Mouse (Mus musculus) lung, embryonic 16.5 days (tissue): ENCODE measurements around the gene Rab11fip4. TPM values are rescaled to one million over a fixed set of nuclear protein-coding genes. Genes with fewer than 3 reads are reported as not detected.
A peak's percentile ranks its signal among the peaks of the same experiment; 100 is the strongest.

ENCODE experiments used
- ATAC-seq: fragments of 200-750 bp; cut with Nextera tagmentation; 2 replicates; pipeline ENCODE4 v1.8.0; 2017; ENCODE audit warnings: low read depth, mild to moderate bottlenecking, moderate library complexity
- H3K27ac ChIP-seq: fragments of 300-500 bp; sonication (generic); 2 replicates; pipeline ENCODE4 v1.5.1; 2014; ENCODE audit warnings: mild to moderate bottlenecking, control low read depth, low read length
- H3K27me3 ChIP-seq: fragments of 300-500 bp; sonication (generic); 2 replicates; pipeline ENCODE4 v1.6.1; 2014; ENCODE audit warnings: low read depth, low read length, mixed read lengths; ENCODE audit not compliant: control insufficient read depth, insufficient read depth
- H3K36me3 ChIP-seq: fragments of 300-500 bp; sonication (generic); 2 replicates; pipeline ENCODE4 v1.6.1; 2014; ENCODE audit warnings: low read length; ENCODE audit not compliant: control insufficient read depth, insufficient read depth
- H3K4me1 ChIP-seq: fragments of 300-500 bp; sonication (generic); replicated peaks from 2 replicates; pipeline ENCODE4 v1.6.1; 2014; ENCODE audit warnings: low read length, mixed read lengths; ENCODE audit not compliant: control insufficient read depth, insufficient read depth
- H3K4me2 ChIP-seq: fragments of 300-500 bp; sonication (generic); 2 replicates; pipeline ENCODE4 v1.6.1; 2014; ENCODE audit warnings: low read depth, low read length, control low read depth
- H3K4me3 ChIP-seq: fragments of 300-500 bp; sonication (generic); 2 replicates; pipeline ENCODE4 v1.5.1; 2014; ENCODE audit warnings: mild to moderate bottlenecking, low read length, control low read depth
- H3K9ac ChIP-seq: fragments of 300-500 bp; sonication (generic); 2 replicates; pipeline ENCODE4 v1.6.1; 2014; ENCODE audit warnings: low read length, control low read depth
- H3K9me3 ChIP-seq: fragments of 300-500 bp; sonication (generic); 2 replicates; pipeline ENCODE4 v1.6.1; 2016; ENCODE audit warnings: low read length; ENCODE audit not compliant: control insufficient read depth
- WGBS: fragments of 180-500 bp; shearing (Covaris S2); extraction: QIAGEN DNeasy Blood & Tissue Kit; methylation state at CpG from one replicate; pipeline ENCODE4 v1.1.7; 2014; 5-methylcytosine and 5-hydroxymethylcytosine counted together
- polyA plus RNA-seq: library from polyadenylated mRNA; unstranded; fragments of >200 nt; fragmentation: Nextera tagmentation; extraction: Ambion mirVana; gene quantifications from 2 replicates; pipeline ENCODE4 v1.2.1, GENCODE M21; 2015

Gene Rab11fip4
- polyA plus RNA-seq, 1 experiment from 2014 or later, result 2.0 TPM

- ATAC-seq, result peak; percentile 56; the same call in 1 of the 2 replicates
- H3K27me3 ChIP-seq, result no peaks in the 10 kb centered on the region
- H3K4me1 ChIP-seq, result no peaks in the 10 kb centered on the region
- 39% methylated on average over 5 of the region's 5 CpGs for WGBS
- no peak overlapping the region for H3K4me2 ChIP-seq
- H3K9me3 ChIP-seq, result no peaks in the 10 kb centered on the region
- H3K27ac ChIP-seq, result no peak overlapping the region
- peaks cover 22% of the 10 kb centered on the region for H3K36me3 ChIP-seq
- no peak overlapping the region for H3K9ac ChIP-seq
- H3K4me3 ChIP-seq, result no peak overlapping the region
These were observed 13.3 kb upstream of the Rab11fip4 start for GRCm38 (mm10) chr11:79577741-79578140.

DNA sequence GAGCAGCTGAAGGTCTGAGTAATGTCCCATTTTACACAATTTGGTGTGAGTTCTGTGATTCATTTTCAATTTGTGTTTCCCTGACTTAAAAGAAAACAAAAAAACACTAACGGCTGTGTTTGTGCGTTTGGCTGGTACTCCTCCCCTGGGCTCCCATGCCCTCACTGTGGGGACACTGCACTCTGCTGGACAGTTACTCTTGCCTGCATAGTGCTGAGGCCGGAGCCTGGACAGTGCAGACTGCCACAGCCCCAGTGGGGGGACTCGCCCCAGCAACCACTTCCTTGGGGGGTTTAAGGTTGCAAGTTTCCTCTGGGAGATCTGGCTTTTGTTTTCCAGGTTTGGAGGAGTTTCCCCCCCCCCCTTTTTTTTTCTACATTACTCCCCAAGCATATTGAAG is 10.4 kb upstream of the Rab11fip4 start:
- Histone ChIP-seq H3K36me3 (peaks cover 13% of the 10 kb centered on the region), H3K9me3 (no peaks in the 10 kb centered on the region), H3K27ac (no peak overlapping the region), H3K4me1 (no peaks in the 10 kb centered on the region), H3K27me3 (no peaks in the 10 kb centered on the region), H3K4me2 (no peak overlapping the region), H3K9ac (no peak overlapping the region), H3K4me3 (no peak overlapping the region)
- WGBS, result 54% methylated on average over 4 of the region's 4 CpGs
- no peak for ATAC-seq

- H3K9ac ChIP-seq, result no peak overlapping the region
- no peak for ATAC-seq
- H3K4me3 ChIP-seq, result no peak overlapping the region
- H3K36me3 ChIP-seq, result peaks cover 13% of the 10 kb centered on the region
- 79% methylated on average over 6 of the region's 6 CpGs for WGBS
- H3K4me2 ChIP-seq, result no peak overlapping the region
- no peaks in the 10 kb centered on the region for H3K27me3 ChIP-seq
- H3K27ac ChIP-seq, result no peak overlapping the region
- no peaks in the 10 kb centered on the region for H3K9me3 ChIP-seq
- H3K4me1 ChIP-seq, result no peaks in the 10 kb centered on the region
These were observed 9.8 kb upstream of the Rab11fip4 start for GRCm38 (mm10) chr11:79581257-79581656.

DNA sequence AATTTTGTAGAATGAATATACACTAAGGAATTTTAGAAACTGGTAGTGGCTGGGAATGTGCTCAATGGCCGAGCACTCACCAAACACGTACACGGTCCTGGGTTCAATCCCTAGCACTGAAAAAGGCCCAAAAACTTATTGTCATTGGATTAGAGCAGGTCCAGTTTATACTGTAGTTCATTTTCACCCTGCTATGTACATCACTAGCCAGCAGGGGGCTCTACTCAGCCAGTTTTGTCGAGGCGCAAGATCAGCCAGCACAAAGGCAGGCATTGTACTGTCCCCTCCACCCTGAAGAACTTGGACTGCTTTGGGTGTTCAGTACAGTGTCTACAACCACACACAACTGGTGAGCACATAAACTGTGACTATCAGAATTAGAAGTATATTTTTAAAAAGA is 6.8 kb upstream of the Rab11fip4 start:
- no peak overlapping the region for H3K27ac ChIP-seq
- 0 out of 2 replicates have a peak, but pooled peaks cover 3% of the 10 kb centered on the region for H3K36me3 ChIP-seq
- WGBS, result 11% methylated on average over 5 of the region's 5 CpGs
- no peaks in the 10 kb centered on the region for H3K4me1 ChIP-seq
- no peak overlapping the region for H3K4me2 ChIP-seq
- no peak overlapping the region for H3K9ac ChIP-seq
- no peak overlapping the region for H3K4me3 ChIP-seq
- ATAC-seq, result peak; percentile 59
- no peaks in the 10 kb centered on the region for H3K9me3 ChIP-seq
- H3K27me3 ChIP-seq, result no peaks in the 10 kb centered on the region

DNA sequence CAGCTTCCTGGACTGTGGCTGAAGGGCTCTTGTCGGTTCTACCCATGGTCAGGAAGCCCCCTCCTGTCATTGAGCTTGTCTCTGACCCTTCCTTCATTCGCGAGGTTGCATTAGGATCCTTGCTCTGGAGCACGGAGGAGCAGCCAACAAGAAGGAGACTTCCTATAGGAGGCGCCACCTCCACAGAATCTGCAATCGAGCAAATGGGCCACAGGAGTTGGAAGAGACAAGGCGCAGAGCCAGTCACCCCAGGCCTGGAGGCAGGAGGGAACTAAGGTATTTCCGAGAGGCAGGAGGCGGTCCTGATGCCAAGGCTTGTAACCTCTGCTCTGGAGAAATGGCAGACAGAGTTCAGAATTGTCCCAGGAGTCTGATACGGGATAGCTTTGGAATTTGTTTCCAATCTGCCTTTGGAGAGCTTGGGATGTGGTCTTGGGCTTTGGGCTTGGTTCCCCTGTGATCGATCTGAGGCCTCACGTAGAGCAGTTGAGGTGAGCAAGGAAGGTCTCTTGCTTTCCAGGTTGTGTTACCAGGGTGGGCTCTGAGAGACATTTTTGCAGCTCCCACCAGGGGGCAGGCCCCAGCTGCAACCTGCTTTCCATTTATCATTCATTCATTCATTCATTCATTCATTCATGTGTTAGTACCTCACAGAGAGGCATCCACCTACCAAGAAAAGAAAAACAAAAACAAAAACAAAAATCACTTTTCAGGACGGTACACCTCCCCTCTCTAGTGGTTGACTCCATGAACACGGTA is 1.5 kb upstream of the Rab11fip4 start:
- Histone ChIP-seq H3K4me3 (no peak overlapping the region), H3K36me3 (no peaks in the 10 kb centered on the region), H3K27ac (no peak overlapping the region), H3K27me3 (peaks cover 37% of the 10 kb centered on the region), H3K4me1 (peaks cover 8% of the 10 kb centered on the region), H3K4me2 (no peak overlapping the region), H3K9ac (no peak overlapping the region), H3K9me3 (no peaks in the 10 kb centered on the region)
- no peak for ATAC-seq
- 47% methylated on average over 14 of the region's 14 CpGs for WGBS

DNA sequence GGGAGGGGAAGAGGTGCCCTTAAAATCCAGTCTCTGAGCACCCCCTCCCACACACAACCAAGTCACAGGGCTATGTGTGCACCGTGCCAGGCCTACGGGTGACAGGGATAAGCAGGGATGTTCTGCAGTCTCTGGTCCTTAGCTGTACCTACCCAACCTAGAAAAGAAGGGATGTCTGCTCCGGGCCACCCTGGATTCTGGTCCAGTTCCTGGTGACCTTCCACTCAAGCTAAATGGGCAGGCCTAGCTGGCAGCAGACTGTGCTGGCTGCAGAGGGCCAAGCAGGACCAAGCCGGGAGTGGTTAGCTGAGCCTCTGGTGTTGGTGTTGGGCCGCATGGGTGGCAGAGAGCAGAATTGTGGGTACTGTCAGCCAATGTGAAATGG is 571 bp downstream of the Rab11fip4 start:
- Histone ChIP-seq H3K27me3 (peaks cover 37% of the 10 kb centered on the region), H3K4me1 (peaks cover 8% of the 10 kb centered on the region), H3K4me3 (peak overlapping the region; percentile 60), H3K4me2 (peak overlapping the region; percentile 97), H3K9ac (peak overlapping the region; percentile 52), H3K27ac (no peak overlapping the region), H3K9me3 (no peaks in the 10 kb centered on the region), H3K36me3 (no peaks in the 10 kb centered on the region)
- WGBS, result 35% methylated on average over 5 of the region's 5 CpGs
- ATAC-seq, result peak; percentile 16; the same call in 1 of the 2 replicates

GRCm38 (mm10) chr11:79593495-79593894 is 2.5 kb downstream of the Rab11fip4 start:
- no peak for ATAC-seq

DNA sequence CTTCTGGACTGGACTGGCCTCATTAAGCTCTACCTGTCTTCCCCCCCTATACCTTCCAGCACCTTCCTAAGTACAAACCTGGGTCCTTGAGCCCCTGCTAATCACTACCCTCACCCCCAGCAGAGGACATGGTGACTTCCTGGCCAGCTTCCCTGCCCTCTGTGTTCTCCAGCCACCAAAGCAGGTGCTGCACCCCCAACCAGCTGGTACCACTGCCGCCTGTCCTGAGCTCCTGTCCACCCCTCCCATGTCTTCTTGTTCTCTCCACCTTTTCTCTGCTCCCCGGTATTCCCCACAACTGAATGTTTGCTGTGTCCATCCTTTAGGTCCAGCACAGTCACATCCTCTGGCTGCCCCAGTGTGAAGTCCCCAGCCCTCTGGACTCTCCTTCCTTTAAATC is 19.4 kb downstream of the Rab11fip4 start:
- 49% methylated on average over 2 of the region's 2 CpGs for WGBS
- H3K36me3 ChIP-seq, result no peaks in the 10 kb centered on the region
- peaks cover 7% of the 10 kb centered on the region; the same call in 1 of the 2 replicates for H3K4me1 ChIP-seq
- no peak overlapping the region for H3K27ac ChIP-seq
- no peak overlapping the region for H3K4me3 ChIP-seq
- no peaks in the 10 kb centered on the region for H3K9me3 ChIP-seq
- H3K9ac ChIP-seq, result no peak overlapping the region
- ATAC-seq, result no peak
- H3K27me3 ChIP-seq, result no peaks in the 10 kb centered on the region
- H3K4me2 ChIP-seq, result no peak overlapping the region

More at GRCm38 (mm10) chr11:79593495-79593894, 2.5 kb downstream of the Rab11fip4 start:
- no peaks in the 10 kb centered on the region for H3K9me3 ChIP-seq
- no peak overlapping the region for H3K4me3 ChIP-seq
- H3K36me3 ChIP-seq, result no peaks in the 10 kb centered on the region
- peaks cover 37% of the 10 kb centered on the region for H3K27me3 ChIP-seq
- H3K4me2 ChIP-seq, result no peak overlapping the region
- 29% methylated on average over 11 of the region's 11 CpGs for WGBS
- H3K4me1 ChIP-seq, result peaks cover 8% of the 10 kb centered on the region
- no peak overlapping the region for H3K9ac ChIP-seq
- H3K27ac ChIP-seq, result no peak overlapping the region

- Histone ChIP-seq H3K4me2 (no peak overlapping the region), H3K36me3 (no peaks in the 10 kb centered on the region), H3K27me3 (no peaks in the 10 kb centered on the region), H3K4me3 (no peak overlapping the region), H3K9me3 (no peaks in the 10 kb centered on the region), H3K27ac (no peak overlapping the region), H3K4me1 (peaks cover 7% of the 10 kb centered on the region; the same call in 1 of the 2 replicates), H3K9ac (no peak overlapping the region)
- ATAC-seq, result no peak
- WGBS, result 15% methylated on average over 13 of the region's 13 CpGs
These were observed 20.1 kb downstream of the Rab11fip4 start for GRCm38 (mm10) chr11:79611011-79611666.
